In the genomic region with DNA sequence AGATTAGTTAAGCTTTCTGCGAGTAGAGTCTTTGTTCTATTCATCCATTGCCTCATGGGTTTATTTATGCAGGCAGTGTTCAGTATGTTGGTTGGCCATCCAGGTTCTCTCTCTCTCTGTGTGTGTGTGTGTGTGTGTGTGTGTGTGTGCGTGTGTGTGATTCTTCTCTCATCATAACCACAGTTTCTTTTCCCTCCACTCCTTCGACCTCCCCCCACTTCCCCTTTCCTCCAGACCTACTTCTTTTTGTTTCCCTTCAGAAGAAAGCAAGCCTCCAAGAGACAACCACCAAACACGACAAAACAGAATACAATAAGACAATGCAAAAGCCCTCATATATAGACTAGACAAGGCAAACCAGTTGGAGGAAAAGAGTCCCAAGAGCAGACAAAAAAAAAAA, we compare ENCODE assay signal across 24 mouse cellular contexts. TPM values are rescaled to one million over a fixed set of nuclear protein-coding genes. Genes with fewer than 3 reads are reported as not detected.
A peak's percentile ranks its signal among the peaks of the same experiment; 100 is the strongest.
DNase-seq lines count a peak whose midpoint lies in the region; ATAC-seq and TF ChIP-seq lines count a peak whose summit lies in the region.
"Had no signal": no experiment of that assay in that cellular context is flagged by ENCODE, and none has a peak within 500 bp of the region (broad histone marks: within the 10 kb centered on the region; RNA-seq: fewer than 3 reads in every experiment).

No protein-coding gene starts in this region.

- H3K4me2 ChIP-seq in liver, embryonic 12.5 days = no peak overlapping the region
- no peak overlapping the region for H3K4me2 ChIP-seq in intestine, embryonic 15.5 days (replicated peaks)
- H3K4me2 ChIP-seq: forebrain, embryonic 12.5 days; heart, embryonic 15.5 days; limb, embryonic 15.5 days; midbrain, embryonic 12.5 days had no signal

- intact Hi-C loops in left cerebral cortex, adult 2 months (cut with DNase I) = no loop called here

- H3K4me1 ChIP-seq in liver, adult 2 months (ENCODE audit: control insufficient read depth, insufficient read depth, low read length) = no peaks in the 10 kb centered on the region; the same call in 1 of the 2 replicates
- H3K4me1 ChIP-seq in liver, embryonic 12.5 days = peaks cover 10% of the 10 kb centered on the region; the same call in 1 of the 2 replicates
- peaks cover 38% of the 10 kb centered on the region for H3K4me1 ChIP-seq in bone marrow macrophage, adult 2 months (ENCODE audit: control insufficient read depth, insufficient read depth, low read length)
- H3K4me1 ChIP-seq in intestine, embryonic 15.5 days (replicated peaks) = no peaks in the 10 kb centered on the region
- H3K4me1 ChIP-seq in forebrain, embryonic 10.5 days = no peaks in the 10 kb centered on the region
- H3K4me1 ChIP-seq: forebrain, embryonic 12.5 days; heart, embryonic 15.5 days; hindbrain, embryonic 10.5 days; limb, embryonic 15.5 days; midbrain, embryonic 12.5 days had no signal

- no peaks in the 10 kb centered on the region for H3K9me3 ChIP-seq in liver, embryonic 12.5 days (replicated peaks)
- no peaks in the 10 kb centered on the region for H3K9me3 ChIP-seq in intestine, embryonic 15.5 days
- H3K9me3 ChIP-seq in forebrain, embryonic 10.5 days = no peaks in the 10 kb centered on the region
- H3K9me3 ChIP-seq: forebrain, embryonic 12.5 days; heart, embryonic 15.5 days; hindbrain, embryonic 10.5 days; limb, embryonic 15.5 days; midbrain, embryonic 12.5 days had no signal

- H3K4me3 ChIP-seq in liver, adult 2 months (ENCODE audit: insufficient read depth, low read depth, low read length) = no peak overlapping the region
- no peak overlapping the region for H3K4me3 ChIP-seq in liver, embryonic 12.5 days
- H3K4me3 ChIP-seq in bone marrow macrophage, adult 2 months (ENCODE audit: insufficient read depth, low read length) = no peak overlapping the region
- no peak overlapping the region for H3K4me3 ChIP-seq in left cerebral cortex, adult 2 months
- no peak overlapping the region for H3K4me3 ChIP-seq in intestine, embryonic 15.5 days (replicated peaks)
- no peak overlapping the region for H3K4me3 ChIP-seq in forebrain, embryonic 10.5 days
- H3K4me3 ChIP-seq: forebrain, embryonic 12.5 days; heart, embryonic 15.5 days; hindbrain, embryonic 10.5 days; limb, embryonic 15.5 days; midbrain, embryonic 12.5 days; myocyte had no signal

- no peaks in the 10 kb centered on the region for H3K36me3 ChIP-seq in liver, adult 2 months (ENCODE audit: control insufficient read depth, insufficient read depth, low read length)
- H3K36me3 ChIP-seq in liver, embryonic 12.5 days = no peaks in the 10 kb centered on the region
- no peaks in the 10 kb centered on the region for H3K36me3 ChIP-seq in intestine, embryonic 15.5 days
- no peaks in the 10 kb centered on the region for H3K36me3 ChIP-seq in forebrain, embryonic 10.5 days (replicated peaks)
- H3K36me3 ChIP-seq: forebrain, embryonic 12.5 days; heart, embryonic 15.5 days; hindbrain, embryonic 10.5 days; limb, embryonic 15.5 days; midbrain, embryonic 12.5 days had no signal

- no peak for ATAC-seq in liver, embryonic 12.5 days
- ATAC-seq in monocyte, adult 5-6 weeks (replicated peaks; ENCODE audit: insufficient number of reproducible peaks, low FRiP score, low TSS enrichment, poor library complexity, severe bottlenecking) = 0 out of 2 replicates have a peak, but pooled peaks have one; percentile 28
- no peak for ATAC-seq in intestine, embryonic 15.5 days
- ATAC-seq: hindbrain, postnatal 0 days; liver, postnatal 0 days had no signal

- no peak overlapping the region for H3K9ac ChIP-seq in liver, adult 2 months (ENCODE audit: low read depth, low read length)
- H3K9ac ChIP-seq in liver, embryonic 12.5 days = no peak overlapping the region
- H3K9ac ChIP-seq in intestine, embryonic 15.5 days = no peak overlapping the region
- H3K9ac ChIP-seq: forebrain, embryonic 12.5 days; heart, embryonic 15.5 days; limb, embryonic 15.5 days; liver, postnatal 0 days; midbrain, embryonic 12.5 days had no signal

- H3K27me3 ChIP-seq in liver, adult 2 months (ENCODE audit: control insufficient read depth, insufficient read depth, low read length) = no peaks in the 10 kb centered on the region
- no peaks in the 10 kb centered on the region for H3K27me3 ChIP-seq in liver, embryonic 12.5 days (replicated peaks)
- no peaks in the 10 kb centered on the region for H3K27me3 ChIP-seq in intestine, embryonic 15.5 days (replicated peaks)
- H3K27me3 ChIP-seq in forebrain, embryonic 10.5 days (ENCODE audit: poor library complexity, severe bottlenecking) = no peaks in the 10 kb centered on the region
- H3K27me3 ChIP-seq: forebrain, embryonic 12.5 days; heart, embryonic 15.5 days; limb, embryonic 15.5 days; midbrain, embryonic 12.5 days had no signal

- WGBS in liver, adult 2 months = 83% methylated on average over 4 of the region's 4 CpGs
- WGBS in liver, embryonic 12.5 days (ENCODE audit: insufficient replicate concordance) = 32% methylated on average over 4 of the region's 4 CpGs
- 81% methylated on average over 4 of the region's 4 CpGs for WGBS in intestine, embryonic 15.5 days
- WGBS in forebrain, embryonic 10.5 days = 86% methylated on average over 4 of the region's 4 CpGs

- peak; percentile 10 for DNase-seq in liver, adult 2 months (ENCODE audit: extremely low read depth, low read depth, low spot score)
- DNase-seq in A20 (ENCODE audit: low read depth, low spot score) = peak; percentile 5
- no peak for DNase-seq in left cerebral cortex, adult 2 months (ENCODE audit: extremely low spot score in 1 of 2, low spot score in 2 of 2)
- DNase-seq in forebrain, embryonic 10.5 days (ENCODE audit: extremely low spot score, low spot score) = no peak
- DNase-seq: adrenal gland, postnatal 36 days; cerebellum, adult 18-20 months; cerebellum, postnatal 36 days; kidney, adult 18-20 months; kidney, postnatal 10 days; liver, postnatal 0 days; right cerebral cortex, postnatal 25 days; thymus, postnatal 36 days had no signal

- no peak for TF ChIP-seq CTCF in liver, adult 2 months (IDR thresholded peaks at IDR 0.05; ENCODE audit: low read depth, low read length)
- TF ChIP-seq CTCF in bone marrow macrophage, adult 2 months (IDR thresholded peaks at IDR 0.05; ENCODE audit: low read depth, low read length) = no peak
- TF ChIP-seq CTCF in left cerebral cortex, adult 2 months (IDR thresholded peaks at IDR 0.05) = no peak

- no peak for TF ChIP-seq POLR2A in liver, adult 2 months (IDR thresholded peaks at IDR 0.05; ENCODE audit: extremely low read depth, insufficient read depth, low read length)
- TF ChIP-seq POLR2A in bone marrow macrophage, adult 2 months (IDR thresholded peaks at IDR 0.05; ENCODE audit: borderline replicate concordance, low read depth, low read length) = no peak

- no peak overlapping the region for H3K27ac ChIP-seq in liver, adult 2 months (replicated peaks; ENCODE audit: insufficient read depth, low read depth, low read length)
- no peak overlapping the region for H3K27ac ChIP-seq in liver, embryonic 12.5 days
- peak overlapping the region; percentile 92 for H3K27ac ChIP-seq in bone marrow macrophage, adult 2 months (ENCODE audit: insufficient read depth, low read depth, low read length)
- no peak overlapping the region for H3K27ac ChIP-seq in left cerebral cortex, adult 2 months
- no peak overlapping the region for H3K27ac ChIP-seq in intestine, embryonic 15.5 days
- H3K27ac ChIP-seq in forebrain, embryonic 10.5 days = no peak overlapping the region
- H3K27ac ChIP-seq: forebrain, embryonic 12.5 days; heart, embryonic 15.5 days; hindbrain, embryonic 10.5 days; hindbrain, postnatal 0 days; limb, embryonic 15.5 days; midbrain, embryonic 12.5 days; stomach, postnatal 0 days had no signal

- no peaks in the 10 kb centered on the region for H3K79me2 ChIP-seq in liver, adult 2 months (ENCODE audit: control insufficient read depth, insufficient read depth, low read length)

RNA-seq across cellular contexts. Expression of gene B430305J03Rik, which starts 41.2 kb away (rescaled TPM):
- total RNA-seq in liver, adult 2 months (2014; rRNA removed) = under 0.01 TPM in 2 replicates
- 0.04 and 0.05 TPM in 2 replicates for polyA plus RNA-seq in liver, adult 2 months (2012; rRNA removed)
- polyA plus RNA-seq in liver, embryonic 12.5 days (2016; fragmentation: Nextera tagmentation; extraction: Ambion mirVana) = not detected in 2 replicates
- polyA plus RNA-seq in bone marrow macrophage, adult 2 months (2012; ENCODE audit: insufficient read depth, insufficient read length, missing spikeins) = 1.9 and 2.7 TPM in 2 replicates
- 1.1 to 1.9 TPM (median 1.7 TPM) in 3 replicates for total RNA-seq in monocyte, adult 5-6 weeks (2017)
- total RNA-seq in left cerebral cortex, adult 2 months (2021) = 1 to 10 TPM; 2.6 to 3.1 TPM
- polyA plus RNA-seq in intestine, embryonic 15.5 days (2015; fragmentation: Nextera tagmentation; extraction: Ambion mirVana) = not detected in 2 replicates
- polyA plus RNA-seq in forebrain, embryonic 10.5 days (2016; fragmentation: Nextera tagmentation; extraction: Ambion mirVana) = not detected in 2 replicates
- polyA plus RNA-seq: forebrain, embryonic 12.5 days; heart, embryonic 15.5 days; hindbrain, embryonic 10.5 days; hindbrain, postnatal 0 days; limb, embryonic 15.5 days; liver, postnatal 0 days; midbrain, embryonic 12.5 days; stomach, postnatal 0 days had no signal

RNA-seq across cellular contexts. Expression of gene Rap2b, which starts 45.5 kb away (rescaled TPM):
- 0.92 and 1.0 TPM in 2 replicates for total RNA-seq in liver, adult 2 months (2014; rRNA removed)
- 0.46 and 0.71 TPM in 2 replicates for polyA plus RNA-seq in liver, adult 2 months (2012; rRNA removed)
- polyA plus RNA-seq in liver, embryonic 12.5 days (2016; fragmentation: Nextera tagmentation; extraction: Ambion mirVana) = 5.6 and 5.8 TPM in 2 replicates
- polyA plus RNA-seq in bone marrow macrophage, adult 2 months (2012; ENCODE audit: insufficient read depth, insufficient read length, missing spikeins) = 62.7 and 64.1 TPM in 2 replicates
- total RNA-seq in monocyte, adult 5-6 weeks (2017) = 19.0 to 29.0 TPM (median 24.3 TPM) in 3 replicates
- 10 to 100 TPM; 35.2 to 38.5 TPM for total RNA-seq in left cerebral cortex, adult 2 months (2021)
- 6.8 and 8.3 TPM in 2 replicates for polyA plus RNA-seq in intestine, embryonic 15.5 days (2015; fragmentation: Nextera tagmentation; extraction: Ambion mirVana)
- polyA plus RNA-seq in forebrain, embryonic 10.5 days (2016; fragmentation: Nextera tagmentation; extraction: Ambion mirVana) = 10.2 and 11.4 TPM in 2 replicates

Comparison
In these comparisons a context has a peak if more than half of its experiments do, and no peak if none do; other contexts are left out.
1. DNase-seq: peak in liver, adult 2 months (single experiment) and A20 (single experiment); none in left cerebral cortex, adult 2 months (0 of 2) and forebrain, embryonic 10.5 days (single experiment).